Mouse (Mus musculus) spleen, adult 2 months (tissue): ENCODE measurements around the gene Cmya5. TPM values are rescaled to one million over a fixed set of nuclear protein-coding genes. Genes with fewer than 3 reads are reported as not detected.

Source experiments
- DNase-seq, 2 experiments: peaks; one replicate each; pipeline versions ENCODE4 v3.0.0 to v3.0.0-alpha.2; 2012 to 2021; ENCODE audit warnings: low spot score in 2 of 2, low read depth in 1 of 2
- H3K27ac ChIP-seq: fragments of 200-500 bp; 2 replicates; pipeline ENCODE4 v1.5.1; 2012; ENCODE audit warnings: low read length, inconsistent platforms; ENCODE audit not compliant: insufficient read depth
- H3K27me3 ChIP-seq: fragments of 200-500 bp; 2 replicates; pipeline ENCODE4 v1.6.1; 2012; ENCODE audit warnings: mild to moderate bottlenecking, moderate library complexity, low read length, inconsistent platforms; ENCODE audit not compliant: control insufficient read depth, insufficient read depth
- H3K36me3 ChIP-seq: fragments of 200-500 bp; 2 replicates; pipeline ENCODE4 v1.6.1; 2012; ENCODE audit warnings: mild to moderate bottlenecking, low read length, inconsistent platforms; ENCODE audit not compliant: control insufficient read depth, insufficient read depth
- H3K4me1 ChIP-seq: fragments of 200-500 bp; 2 replicates; pipeline ENCODE4 v1.6.1; 2011; ENCODE audit warnings: inconsistent platforms; ENCODE audit not compliant: control insufficient read depth, insufficient read depth, insufficient read length
- H3K4me3 ChIP-seq: fragments of 200-500 bp; 2 replicates; pipeline ENCODE4 v1.5.1; 2011; ENCODE audit warnings: mild to moderate bottlenecking, inconsistent platforms; ENCODE audit not compliant: insufficient read depth, insufficient read length; ENCODE audit errors: extremely low read depth
- CTCF ChIP-seq: fragments of 200-500 bp; IDR thresholded peaks from 2 replicates; pipeline ENCODE4 v1.5.1; 2011; ENCODE audit warnings: mild to moderate bottlenecking, inconsistent platforms; ENCODE audit not compliant: insufficient read depth, insufficient read length, insufficient replicate concordance; ENCODE audit errors: extremely low read depth
- POLR2A ChIP-seq: fragments of 200-500 bp; IDR thresholded peaks from 2 replicates; pipeline ENCODE4 v1.6.1; 2011; ENCODE audit warnings: low read depth, low read length, inconsistent platforms
- WGBS: fragments of 180-500 bp; shearing (Covaris S2); methylation state at CpG from one replicate; pipeline ENCODE4 v1.1.7; 2018; 5-methylcytosine and 5-hydroxymethylcytosine counted together
- polyA plus RNA-seq: library from polyadenylated mRNA; depleted of rRNA; stranded (reverse); fragments of >200 nt; gene quantifications from 2 replicates; pipeline ENCODE4 v1.2.3, GENCODE M21; 2012

Gene Cmya5
- polyA plus RNA-seq, 1 experiment = 0.13 TPM

DNA sequence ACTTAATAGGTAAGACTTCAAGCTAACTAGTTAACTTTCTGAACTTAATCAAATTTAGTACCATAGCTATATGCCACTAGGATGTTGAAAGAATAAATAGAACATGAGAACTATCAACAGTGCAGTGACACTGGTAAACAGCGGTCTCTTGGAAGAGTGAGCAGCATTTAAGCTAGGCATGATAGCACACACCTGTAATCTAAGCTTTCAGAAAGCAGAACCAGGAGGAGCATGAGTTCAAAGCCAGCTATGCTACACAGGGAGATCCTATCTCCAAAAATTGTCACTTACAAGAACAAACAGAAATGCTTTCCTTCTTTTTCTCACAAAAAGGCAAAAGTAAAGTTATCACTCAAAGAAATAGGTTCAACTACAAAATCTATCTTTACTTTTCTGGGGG lies 35.8 kb upstream of the Cmya5 start:
- Histone ChIP-seq H3K4me3 (no peak overlapping the region), H3K4me1 (peaks cover 4% of the 10 kb centered on the region), H3K36me3 (peaks cover 10% of the 10 kb centered on the region), H3K27ac (no peak overlapping the region), H3K27me3 (no peaks in the 10 kb centered on the region)
- DNase-seq = no peak
- 39% methylated on average over 1 of the region's 1 CpGs for WGBS
- TF ChIP-seq POLR2A (no peak), CTCF (no peak)

DNA sequence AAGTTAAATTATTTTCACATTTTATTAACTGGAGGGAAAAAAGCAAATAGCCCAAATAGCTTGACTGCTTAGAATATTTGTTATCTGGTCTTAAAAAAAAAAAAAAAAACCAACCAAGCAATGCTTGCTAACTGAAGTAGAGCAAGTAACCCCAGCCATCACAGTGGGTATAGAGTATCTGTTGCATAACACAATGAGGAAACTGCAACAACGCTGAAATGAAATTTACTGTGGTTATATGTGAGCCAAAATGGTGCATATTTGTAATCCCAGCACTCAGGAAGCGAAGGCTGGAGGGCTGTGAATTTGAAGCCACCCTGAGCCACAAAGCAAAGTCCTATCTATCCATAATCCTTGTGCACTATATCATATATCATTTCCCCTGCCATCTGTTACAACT lies 35.0 kb upstream of the Cmya5 start:
- Histone ChIP-seq H3K4me1 (peaks cover 4% of the 10 kb centered on the region), H3K27me3 (no peaks in the 10 kb centered on the region), H3K4me3 (no peak overlapping the region), H3K36me3 (peaks cover 10% of the 10 kb centered on the region), H3K27ac (no peak overlapping the region)
- no peak for DNase-seq
- WGBS = 51% methylated on average over 2 of the region's 2 CpGs
- TF ChIP-seq POLR2A (no peak), CTCF (no peak)

GRCm38 (mm10) chr13:93177571-93177970 lies 33.0 kb upstream of the Cmya5 start:
- no peaks in the 10 kb centered on the region for H3K27me3 ChIP-seq
- no peak overlapping the region for H3K4me3 ChIP-seq
- no peak overlapping the region for H3K27ac ChIP-seq
- peaks cover 4% of the 10 kb centered on the region for H3K4me1 ChIP-seq
- no peak for TF ChIP-seq POLR2A
- TF ChIP-seq CTCF = no peak
- H3K36me3 ChIP-seq = peaks cover 9% of the 10 kb centered on the region
- DNase-seq = no peak

- Histone ChIP-seq H3K4me3 (no peak overlapping the region), H3K4me1 (no peaks in the 10 kb centered on the region), H3K36me3 (peaks cover 21% of the 10 kb centered on the region), H3K27me3 (no peaks in the 10 kb centered on the region), H3K27ac (no peak overlapping the region)
- no peak for DNase-seq
- 90% methylated on average over 4 of the region's 4 CpGs for WGBS
- TF ChIP-seq POLR2A = no peak
- no peak for TF ChIP-seq CTCF
Observed at GRCm38 (mm10) chr13:93163303-93163702, 18.8 kb upstream of the Cmya5 start.

DNA sequence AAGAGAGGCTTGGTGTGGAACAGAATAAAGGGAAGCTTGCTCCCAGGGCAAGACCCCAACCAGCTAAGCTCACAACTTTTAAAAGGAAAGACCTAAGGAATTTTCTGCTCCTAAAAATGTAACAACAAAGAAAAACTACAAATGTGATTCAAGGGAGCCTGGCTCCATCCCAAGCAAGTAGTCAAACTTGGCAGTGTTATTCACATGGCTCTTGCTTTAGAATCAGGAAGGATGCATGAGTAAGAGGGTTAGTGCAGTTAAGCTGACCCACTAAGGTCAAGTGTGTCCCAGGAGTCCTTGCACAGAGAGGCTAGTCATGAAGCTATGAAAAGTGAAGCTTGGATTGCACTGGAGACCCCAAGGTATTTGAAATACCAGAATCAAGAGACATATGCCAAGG lies 17.9 kb upstream of the Cmya5 start:
- TF ChIP-seq POLR2A (no peak), CTCF (no peak)
- no peak overlapping the region for H3K4me3 ChIP-seq
- H3K27me3 ChIP-seq = no peaks in the 10 kb centered on the region
- no peak for DNase-seq
- no peak overlapping the region for H3K27ac ChIP-seq
- peaks cover 23% of the 10 kb centered on the region for H3K36me3 ChIP-seq
- no peaks in the 10 kb centered on the region for H3K4me1 ChIP-seq

- peaks cover 13% of the 10 kb centered on the region for H3K36me3 ChIP-seq
- no peak for DNase-seq
- 86% methylated on average over 6 of the region's 6 CpGs for WGBS
- H3K4me3 ChIP-seq = no peak overlapping the region
- TF ChIP-seq POLR2A (no peak), CTCF (no peak)
- no peaks in the 10 kb centered on the region; the same call in 1 of the 2 replicates for H3K4me1 ChIP-seq
- no peaks in the 10 kb centered on the region for H3K27me3 ChIP-seq
- H3K27ac ChIP-seq = no peak overlapping the region
Observed at GRCm38 (mm10) chr13:93158261-93158660, 13.7 kb upstream of the Cmya5 start.

GRCm38 (mm10) chr13:93153280-93153679 lies 8.8 kb upstream of the Cmya5 start:
- peaks cover 11% of the 10 kb centered on the region for H3K36me3 ChIP-seq
- no peak overlapping the region for H3K4me3 ChIP-seq
- H3K4me1 ChIP-seq = no peaks in the 10 kb centered on the region; the same call in 1 of the 2 replicates
- 82% methylated on average over 1 of the region's 1 CpGs for WGBS
- no peak overlapping the region for H3K27ac ChIP-seq
- DNase-seq = no peak
- no peaks in the 10 kb centered on the region for H3K27me3 ChIP-seq
- TF ChIP-seq POLR2A = no peak
- TF ChIP-seq CTCF = no peak
